Mouse (Mus musculus): Measurements from ENCODE around the gene Carmil1. TPM values are rescaled to one million over a fixed set of nuclear protein-coding genes. Genes with fewer than 3 reads are reported as not detected.

The Carmil1 gene
- polyA plus RNA-seq, 1 experiment from 2014 or later, result 47.1 TPM

Other genes starting within 250 kb of the Carmil1 start
- 0.11 and 0.36 TPM in 2 replicates for gene Cmah, start 46.6 kb upstream of the Carmil1 start, polyA plus RNA-seq (2015; fragmentation: Nextera tagmentation; extraction: Ambion mirVana)